Mouse (Mus musculus) adrenal gland (tissue): Measurements from ENCODE around the gene Osgin1.

ENCODE experiments used
- intact Hi-C: fragments of 180-260 bp; cut with DNase I; formaldehyde crosslinking; loops from one replicate; pipeline ENCODE4 v1.15.1; 2025
- long read RNA-seq, 2 experiments: library from polyadenylated mRNA; unstranded; transcript quantifications; one replicate each; pipeline ENCODE4 v2.0.0; 2020; ENCODE audit warnings: borderline replicate concordance in 1 of 2; ENCODE audit not compliant: insufficient replicate concordance in 1 of 2

Osgin1 gene
- long read RNA-seq, experiment 1, transcript Osgin1-206 (6 exons, 2,005 nt) = major isoform, 59 of 79 reads
- long read RNA-seq, experiment 1, partial matches to known transcripts = 6 of 79 reads
- long read RNA-seq, experiment 1, other reads (novel, unspliced or antisense) = 13 of 79 reads
- long read RNA-seq, experiment 2, transcript Osgin1-206 (6 exons, 2,005 nt) = major isoform, 70 of 102 reads
- long read RNA-seq, experiment 2, partial matches to known transcripts = 16 of 102 reads
- long read RNA-seq, experiment 2, other reads (novel, unspliced or antisense) = 15 of 102 reads

DNA sequence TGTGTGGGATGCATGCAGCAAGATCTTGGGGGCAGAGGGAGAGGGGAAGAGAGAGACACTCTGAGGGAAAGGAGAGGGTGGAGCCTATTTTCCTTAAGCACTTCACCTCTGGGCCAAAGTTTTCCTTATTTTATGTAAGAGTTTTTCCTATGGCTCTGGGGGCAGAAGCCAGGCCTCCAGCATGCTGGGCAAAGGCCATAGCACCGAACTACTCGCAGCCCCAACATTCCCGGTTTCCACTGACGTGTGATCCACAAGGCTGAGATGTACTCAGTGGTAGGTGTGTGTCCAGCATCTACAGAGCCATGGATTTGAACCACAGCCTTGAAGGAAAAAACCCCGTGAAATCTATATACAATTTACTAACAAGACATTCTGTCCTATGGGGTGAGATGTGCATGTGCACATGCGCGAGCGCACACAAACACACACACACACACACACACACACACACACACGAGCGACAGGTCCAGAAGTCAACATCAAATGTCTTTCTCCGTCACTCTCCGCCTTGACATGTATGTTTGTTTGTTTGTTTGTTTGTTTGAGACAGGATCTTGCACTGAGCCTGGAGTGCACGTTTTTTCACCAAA lies at the start of gene Osgin1:
Gene Osgin1 (plus strand): TSS at position 543 of the 593 bp plus-strand sequence.
- intact Hi-C loops = no loop called here

DNA sequence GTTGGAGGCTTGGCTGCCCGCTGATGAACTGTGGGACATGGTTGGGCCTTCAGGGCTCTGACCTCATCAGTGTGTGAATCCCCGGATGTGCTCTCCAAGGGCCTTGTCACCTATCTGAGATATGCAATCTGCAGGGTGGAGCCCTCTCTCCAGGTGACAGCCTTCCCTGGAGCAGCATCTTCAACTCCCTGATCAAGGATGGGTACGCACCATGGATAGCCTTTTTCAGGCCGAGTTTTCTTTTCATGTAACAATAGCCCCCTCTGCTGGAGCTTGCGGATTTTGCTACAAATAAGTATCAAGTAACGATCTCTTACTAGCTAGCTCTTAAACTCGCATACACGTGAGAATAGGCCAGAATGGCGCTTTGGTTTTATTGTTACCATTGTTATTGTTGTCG lies 49.4 kb upstream of the Osgin1 start:
- intact Hi-C loops = loop anchor here (5.0 kb wide), 1 partner anchor 157 kb away; no protein-coding TSS in a partner anchor

DNA sequence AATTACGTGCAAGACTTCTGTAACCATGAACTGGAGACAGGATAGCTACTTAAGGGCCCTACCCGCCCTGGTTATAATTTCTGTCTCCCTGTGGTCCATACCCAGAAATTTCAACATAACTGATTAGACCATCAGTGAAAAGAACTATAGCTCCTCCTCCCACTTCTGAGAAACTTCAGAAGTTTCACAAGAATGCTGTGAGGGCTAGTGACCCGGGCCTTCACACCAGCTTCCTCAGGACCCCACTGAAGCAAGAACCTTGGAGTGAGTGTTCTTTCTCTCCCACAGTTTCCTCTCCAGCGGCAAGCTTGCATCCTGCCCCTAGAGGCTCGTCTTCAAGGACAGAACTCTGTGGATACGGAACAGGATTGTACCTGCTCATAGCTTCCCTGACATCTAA lies 48.1 kb upstream of the Osgin1 start:
- intact Hi-C loops = no loop called here

DNA sequence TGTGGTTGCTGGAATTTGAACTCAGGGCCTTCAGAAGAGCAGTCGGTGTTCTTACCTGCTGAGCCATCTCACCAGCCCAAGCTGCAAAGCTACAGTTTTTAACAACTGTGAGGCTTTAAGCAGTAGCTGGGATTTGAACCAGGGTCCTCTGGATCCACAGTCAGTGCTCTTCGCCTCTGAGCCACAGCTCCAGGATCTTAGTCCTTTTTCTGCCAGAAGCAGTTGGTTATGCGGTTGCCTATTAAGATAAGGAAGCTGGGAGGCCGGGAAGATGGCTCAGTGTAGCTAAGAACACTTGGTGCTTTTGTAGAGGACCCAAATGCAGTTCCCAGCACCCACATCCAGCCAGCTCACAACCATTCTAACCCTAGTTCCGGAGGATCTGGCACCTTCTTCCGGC lies 46.9 kb upstream of the Osgin1 start:
- intact Hi-C loops = no loop called here

DNA sequence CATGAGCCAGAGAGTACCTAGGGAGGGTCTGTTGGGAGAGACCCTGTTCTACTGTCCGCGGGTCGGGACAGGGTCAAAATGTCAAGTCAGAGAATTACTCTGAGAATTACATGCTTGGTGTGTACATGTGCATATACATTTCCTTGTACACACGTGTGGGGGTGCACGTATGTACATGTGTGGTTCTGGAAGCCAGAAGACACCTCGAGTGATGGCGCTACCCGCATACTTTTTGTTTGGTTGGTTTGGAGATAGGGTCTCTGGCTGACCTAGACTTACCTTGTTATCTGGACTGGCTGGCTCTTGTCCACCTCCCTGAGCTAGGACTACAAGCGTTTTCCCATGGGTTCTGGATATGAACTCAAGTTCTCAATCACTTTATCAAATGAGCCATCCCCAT lies 39.8 kb upstream of the Osgin1 start:
- intact Hi-C loops = no loop called here

DNA sequence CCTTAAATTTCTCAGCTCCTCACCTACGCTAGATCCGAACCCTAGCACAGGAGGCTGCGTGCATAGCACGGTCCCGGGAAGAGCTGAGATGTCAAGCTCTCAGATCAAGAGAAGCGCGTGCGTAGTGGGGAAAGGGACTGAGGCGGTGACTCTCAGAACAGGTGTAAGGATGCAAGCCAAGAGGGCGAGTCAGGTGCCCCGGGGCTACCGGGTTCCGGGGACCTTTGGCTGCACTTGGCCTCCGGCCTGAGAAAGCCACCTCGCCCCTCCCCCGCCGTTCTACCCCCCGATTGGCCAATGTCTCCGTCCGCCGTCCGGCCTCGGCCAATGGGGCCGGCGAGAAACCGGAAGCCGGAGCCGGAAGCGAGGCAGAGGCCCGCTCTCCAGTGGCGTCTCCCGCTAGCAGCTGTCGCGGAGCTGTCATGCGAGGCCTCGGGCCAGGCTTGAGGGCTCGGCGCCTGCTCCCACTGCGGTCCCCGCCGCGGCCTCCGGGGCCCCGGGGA lies 39.3 kb upstream of the Osgin1 start, which contains the start of gene Mlycd:
Gene Mlycd (plus strand): TSS at position 355 of the 503 bp plus-strand sequence.
- intact Hi-C loops = no loop called here

DNA sequence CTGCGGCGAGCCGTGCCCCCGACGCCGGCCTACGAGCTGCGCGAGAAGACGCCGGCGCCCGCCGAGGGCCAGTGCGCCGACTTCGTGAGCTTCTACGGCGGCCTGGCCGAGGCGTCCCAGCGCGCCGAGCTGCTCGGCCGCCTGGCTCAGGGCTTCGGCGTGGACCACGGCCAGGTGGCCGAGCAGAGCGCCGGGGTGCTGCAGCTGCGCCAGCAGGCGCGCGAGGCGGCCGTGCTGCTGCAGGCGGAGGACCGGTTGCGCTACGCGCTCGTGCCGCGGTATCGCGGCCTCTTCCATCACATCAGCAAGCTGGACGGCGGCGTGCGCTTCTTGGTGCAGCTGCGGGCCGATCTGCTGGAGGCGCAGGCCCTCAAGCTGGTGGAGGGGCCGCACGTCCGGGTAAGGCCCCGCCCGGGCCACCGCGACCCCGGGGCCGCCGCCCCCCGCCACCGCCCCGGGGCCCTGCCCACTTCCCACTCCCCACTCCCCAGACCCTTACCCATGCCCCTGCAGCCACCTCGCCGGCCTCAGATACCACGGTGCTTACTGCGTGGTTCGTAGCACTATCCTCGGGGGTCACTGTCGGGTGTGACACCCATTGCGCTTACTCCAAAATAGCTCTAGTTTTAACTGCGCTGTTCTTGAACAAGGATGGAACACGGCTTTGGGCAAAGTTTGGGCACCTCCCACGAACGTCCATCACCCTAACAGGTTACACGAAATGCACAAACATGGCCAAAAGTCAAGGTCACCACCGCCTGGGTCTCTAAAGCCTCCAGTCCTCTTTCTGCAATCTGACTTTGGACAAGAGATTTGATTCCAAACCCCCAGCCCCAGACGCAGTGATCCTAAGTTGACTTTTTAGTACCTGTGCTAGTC lies 38.6 kb upstream of the Osgin1 start:
- intact Hi-C loops = no loop called here

DNA sequence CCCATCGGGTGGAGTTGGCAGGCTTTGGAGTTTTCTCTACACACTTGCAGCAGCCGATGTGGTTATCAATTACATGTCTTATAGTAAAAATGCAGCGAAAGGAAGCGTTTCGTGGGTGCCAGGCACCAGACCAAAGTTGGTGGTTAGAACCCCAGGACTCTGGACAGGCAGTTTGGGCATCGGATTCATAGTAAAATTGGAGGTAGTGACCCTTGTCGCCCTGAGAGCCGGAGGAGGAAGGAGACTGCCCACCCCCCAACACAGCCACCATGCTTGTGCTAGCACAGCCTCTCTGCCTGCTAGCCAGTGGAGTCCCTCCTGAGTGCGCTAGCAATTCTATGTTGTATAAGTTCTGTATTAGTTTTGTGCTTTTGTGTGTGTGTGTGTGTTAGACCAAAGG lies 35.4 kb upstream of the Osgin1 start:
- intact Hi-C loops = no loop called here

DNA sequence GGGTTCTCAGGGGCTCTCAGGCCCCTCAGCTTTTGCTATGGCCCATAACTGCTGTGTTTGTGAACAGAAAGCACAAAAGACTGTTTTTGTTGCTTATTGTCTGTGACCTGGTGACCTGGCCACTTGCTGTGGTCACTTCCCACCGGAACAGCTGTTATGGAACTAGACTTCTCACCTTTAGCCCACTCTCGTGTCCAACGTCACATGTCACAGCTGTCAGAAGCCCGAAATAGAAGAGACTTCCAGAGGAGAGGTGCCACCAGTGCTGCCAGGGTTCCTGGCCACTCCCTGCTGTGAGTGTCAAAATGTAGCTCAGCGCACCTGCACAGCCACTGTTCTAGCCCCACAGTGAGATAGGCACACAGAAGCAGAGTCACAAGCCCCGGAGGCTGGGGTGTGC lies 34.7 kb upstream of the Osgin1 start:
- intact Hi-C loops = no loop called here

DNA sequence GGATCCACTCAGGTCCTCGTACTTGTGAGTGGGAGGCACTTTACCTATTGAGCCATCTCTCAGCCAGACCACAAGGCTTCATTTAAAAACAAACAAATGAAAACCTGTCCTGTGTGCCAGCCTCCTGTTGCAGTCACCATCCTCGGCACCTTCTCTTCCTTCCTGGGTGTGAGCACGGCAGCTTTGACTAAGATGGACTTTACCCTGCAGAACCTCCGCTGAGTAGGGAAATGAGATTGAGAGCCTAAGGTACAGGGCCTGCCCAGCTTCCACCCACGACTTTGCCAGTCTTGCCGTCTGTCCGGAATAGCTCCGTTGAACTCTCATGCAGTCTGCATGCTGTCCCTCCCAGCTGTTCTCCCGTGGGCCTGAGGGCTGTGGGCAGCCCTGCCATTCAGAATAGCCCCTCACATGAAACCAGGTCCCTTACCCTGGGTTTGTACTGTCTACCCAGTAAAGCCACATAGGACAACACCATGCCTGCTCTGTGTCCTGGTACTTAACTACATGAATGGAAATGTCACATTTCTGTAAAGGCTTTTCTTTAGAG lies 33.7 kb upstream of the Osgin1 start:
- intact Hi-C loops = no loop called here

DNA sequence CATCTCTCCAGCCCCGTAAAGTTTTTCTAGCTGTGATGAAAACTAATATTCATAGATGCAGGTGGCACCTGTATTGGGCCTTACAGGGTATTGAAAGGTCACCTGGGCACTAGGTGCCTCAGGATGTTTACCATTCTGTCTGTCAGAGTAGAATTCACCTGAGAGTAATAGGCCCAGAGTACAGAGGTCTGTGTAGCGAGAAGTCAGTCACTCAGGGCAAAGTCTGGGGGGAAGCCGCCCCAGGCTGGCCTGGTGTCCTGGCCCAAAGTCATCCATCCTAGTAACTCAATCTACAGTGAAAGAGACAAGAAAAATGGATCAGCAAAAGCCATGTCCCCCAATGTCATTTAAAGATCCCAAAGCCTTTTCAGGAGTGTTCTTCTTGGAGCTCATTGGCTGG lies 33.0 kb upstream of the Osgin1 start:
- intact Hi-C loops = no loop called here

DNA sequence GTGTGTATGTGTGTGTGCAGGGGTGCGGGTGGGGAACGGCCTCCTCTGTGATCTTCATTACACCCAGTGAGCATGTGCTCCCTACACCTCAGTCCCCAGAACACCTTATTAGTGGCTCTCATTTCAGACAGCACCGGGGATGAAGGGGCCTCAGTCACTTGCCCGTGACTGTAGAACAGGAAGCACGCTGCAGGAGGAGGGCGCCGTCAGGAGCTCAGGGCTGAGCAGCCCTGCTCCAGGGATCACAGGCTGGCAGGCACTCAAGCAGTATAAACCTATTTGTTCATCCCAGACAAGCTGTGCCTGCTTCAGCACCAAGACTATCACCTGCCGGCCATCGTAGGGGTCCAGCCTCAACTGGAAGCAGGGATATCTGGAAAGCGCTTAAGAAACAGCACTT lies 30.0 kb upstream of the Osgin1 start:
- intact Hi-C loops = no loop called here

DNA sequence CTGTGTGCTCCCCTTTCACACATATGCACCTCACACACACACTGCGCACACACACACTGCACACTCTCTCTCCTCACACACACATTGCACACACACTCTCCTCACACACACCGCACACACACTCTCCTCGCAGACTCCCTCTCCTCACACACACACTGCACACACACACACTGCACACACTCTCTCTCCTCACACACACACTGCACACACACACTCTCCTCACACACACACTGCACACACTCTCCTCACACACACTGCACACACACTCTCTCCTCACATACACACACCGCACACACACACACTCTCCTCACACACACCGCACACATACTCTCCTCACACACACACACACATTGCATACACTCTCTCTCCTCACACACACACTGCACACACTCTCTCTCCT lies 29.3 kb upstream of the Osgin1 start:
- intact Hi-C loops = loop anchor here (5.0 kb wide), 1 partner anchor 103 kb away; no protein-coding TSS in a partner anchor

DNA sequence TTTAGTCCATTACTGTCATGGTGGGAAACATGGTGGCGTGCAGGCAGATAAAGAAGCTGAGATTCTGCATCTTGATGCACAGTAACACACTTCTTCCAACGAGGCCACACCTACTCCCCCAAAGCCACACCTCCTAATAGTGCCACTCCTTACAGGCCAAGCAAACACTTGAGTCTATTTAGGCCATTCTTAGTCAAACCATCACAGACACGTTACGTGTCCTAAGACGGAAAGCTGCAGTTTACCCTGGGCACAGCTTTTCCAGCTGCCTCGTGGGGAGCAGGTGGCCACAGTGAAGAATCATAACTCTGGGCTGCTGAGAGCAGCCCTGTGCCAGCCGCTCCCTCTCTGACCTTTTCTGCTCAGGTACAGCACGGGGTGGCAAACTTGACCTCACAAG lies 25.6 kb upstream of the Osgin1 start:
- intact Hi-C loops = loop anchor here (5.0 kb wide), 1 partner anchor 99 kb away; no protein-coding TSS in a partner anchor

DNA sequence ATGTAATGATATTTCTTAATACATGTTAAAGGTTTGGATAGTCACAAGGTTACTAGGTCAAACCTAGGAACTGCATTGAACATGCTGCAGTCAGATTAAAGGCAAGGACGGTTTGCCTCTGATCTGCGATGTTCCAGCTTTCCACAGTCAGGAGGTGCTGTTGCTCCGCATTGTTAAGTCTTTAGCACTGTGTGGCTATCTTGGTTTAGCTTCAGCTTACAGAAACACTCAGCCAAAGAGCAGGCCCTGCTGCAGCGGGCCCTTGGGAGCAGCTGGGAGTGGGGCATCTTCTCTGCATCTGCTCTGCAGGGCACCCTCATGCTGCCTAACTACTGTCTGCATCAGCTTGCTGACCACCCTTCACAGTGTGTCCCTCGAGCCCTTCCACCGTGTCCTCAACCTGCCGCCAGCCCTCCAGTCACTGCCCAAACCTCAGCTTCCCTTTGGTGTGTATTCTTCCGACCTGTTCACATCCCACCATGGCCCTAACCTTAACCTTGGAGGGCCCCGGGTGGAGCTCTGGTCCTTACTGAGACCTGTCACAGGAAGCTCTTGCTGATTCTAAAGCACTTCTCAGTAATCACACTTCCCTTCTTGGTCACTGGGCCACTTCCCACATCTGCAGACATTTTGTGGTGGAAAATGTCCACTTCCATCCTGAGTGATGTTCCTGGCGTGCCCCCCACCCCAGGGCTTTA lies 21.7 kb upstream of the Osgin1 start:
- intact Hi-C loops = loop anchor here (1.0 to 10.0 kb wide), 3 partner anchors 25 to 193 kb away; partner anchors contain the start of gene Taf1c

DNA sequence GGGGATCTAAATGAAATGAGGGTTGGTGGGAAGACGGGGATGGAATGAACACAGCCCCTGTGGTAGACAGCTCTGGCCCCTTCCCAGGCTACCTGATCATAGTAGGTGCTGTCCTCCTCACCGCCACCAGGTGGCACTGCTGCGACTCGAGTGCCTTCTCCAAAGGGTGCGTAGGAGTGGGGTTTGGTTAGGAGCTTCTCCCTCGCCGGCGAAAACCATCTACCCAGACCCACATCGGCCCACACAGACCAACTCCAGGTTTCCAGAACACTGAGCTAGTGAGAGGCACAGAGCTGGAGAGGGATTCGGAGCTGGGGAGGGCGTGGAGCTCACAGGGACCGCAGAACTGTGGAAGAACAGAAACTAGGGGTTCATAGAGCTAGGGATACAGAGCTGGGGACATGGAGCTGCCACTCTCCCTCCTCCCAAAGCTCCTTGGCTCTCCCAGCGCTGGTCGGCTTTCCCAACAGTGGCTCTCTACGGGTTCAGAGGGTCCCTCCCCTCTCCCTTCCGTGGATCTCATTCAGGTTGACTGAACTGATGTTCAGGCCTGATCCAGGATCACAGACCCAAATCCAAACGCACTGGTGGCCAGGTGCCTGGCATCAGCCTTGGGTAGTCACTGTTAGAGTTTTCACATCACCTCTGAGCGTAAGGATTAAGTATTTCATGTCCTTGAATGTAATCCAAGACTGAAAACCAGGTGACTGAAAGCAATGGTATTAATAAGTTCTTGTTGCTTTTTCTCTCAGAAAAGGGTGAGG lies 21.0 kb upstream of the Osgin1 start:
- intact Hi-C loops = loop anchor here (1.0 to 10.0 kb wide), 3 partner anchors 24 to 192 kb away; partner anchors contain the start of gene Taf1c

DNA sequence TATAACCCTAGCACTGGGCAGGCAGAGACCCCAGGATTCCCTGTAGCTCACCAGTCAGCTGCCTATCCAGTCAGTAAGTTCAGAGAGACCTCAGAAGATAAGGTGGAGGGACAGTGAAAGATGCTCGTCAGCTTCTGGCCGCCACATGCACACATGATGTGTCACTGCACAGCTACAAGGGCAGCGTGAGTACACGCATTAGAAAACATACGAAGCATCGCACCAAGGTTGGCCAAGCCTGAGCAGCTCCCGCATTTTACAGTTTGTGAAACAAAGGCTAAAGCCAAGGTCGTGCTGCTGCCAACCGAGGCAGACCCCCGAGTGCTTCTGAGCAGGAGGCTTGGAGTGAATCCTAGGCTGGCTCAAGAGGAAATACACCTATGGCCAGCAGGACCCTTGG lies 20.3 kb upstream of the Osgin1 start:
- intact Hi-C loops = loop anchor here (2.0 to 10.0 kb wide), 2 partner anchors 23 to 191 kb away; partner anchors contain the start of gene Taf1c

DNA sequence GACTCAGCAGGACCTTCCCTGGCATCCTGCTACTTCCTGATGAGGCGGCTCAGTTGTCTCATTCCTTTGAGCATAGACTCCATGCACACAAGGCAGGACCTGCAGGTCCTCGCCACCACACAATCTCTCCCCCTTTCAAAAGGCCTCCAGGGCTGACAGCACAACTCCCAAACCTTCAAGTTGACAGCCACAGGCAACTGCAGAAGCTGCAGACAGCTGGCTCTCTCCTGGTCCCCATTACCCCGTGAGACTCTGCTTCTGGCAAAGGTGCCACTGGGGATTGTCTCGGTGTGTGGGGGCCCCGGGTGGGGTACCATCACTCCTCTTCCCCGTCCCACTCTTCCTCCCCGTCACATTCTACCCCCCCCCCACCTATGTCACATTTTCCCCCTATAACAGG lies 13.6 kb upstream of the Osgin1 start:
- intact Hi-C loops = no loop called here

DNA sequence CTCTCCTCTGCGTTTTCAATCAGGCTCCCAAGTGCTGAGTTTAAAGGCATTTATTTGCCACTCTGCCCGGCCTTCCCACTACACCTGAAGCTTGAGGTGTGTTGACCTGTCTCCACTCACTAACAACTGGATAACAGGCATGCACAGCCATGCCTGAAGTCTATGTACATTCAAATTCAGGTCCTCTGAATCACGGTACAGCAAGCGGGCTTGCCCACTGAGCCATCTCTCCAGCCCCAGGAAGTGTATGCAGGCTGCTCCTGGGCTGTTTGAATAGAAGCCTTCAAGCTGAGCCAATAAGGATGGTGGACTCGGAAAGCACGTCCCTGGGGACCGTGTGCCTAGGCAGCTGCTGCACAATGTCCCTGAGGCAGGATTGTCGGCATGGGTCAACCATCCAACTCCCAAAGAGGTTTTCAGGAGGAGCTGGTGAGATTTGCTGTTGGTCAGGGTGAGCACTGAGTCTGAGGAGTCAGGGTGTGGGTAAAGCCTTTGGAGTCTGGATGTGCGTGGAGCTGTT lies 12.3 kb upstream of the Osgin1 start:
- intact Hi-C loops = no loop called here
